Mouse (Mus musculus) mesoderm, embryonic 11.5 days (tissue): Measurements from ENCODE around the gene Tox2.
A peak's percentile ranks its signal among the peaks of the same experiment; 100 is the strongest.

Experiments used
- DNase-seq: peaks from one replicate; pipeline ENCODE4 v3.0.0-alpha.2; 2012; ENCODE audit warnings: low read depth, low spot score

The Tox2 gene

GRCm38 (mm10) chr2:163254228-163254627 is 51.3 kb downstream of the Tox2 start:
- no peak for DNase-seq

DNA sequence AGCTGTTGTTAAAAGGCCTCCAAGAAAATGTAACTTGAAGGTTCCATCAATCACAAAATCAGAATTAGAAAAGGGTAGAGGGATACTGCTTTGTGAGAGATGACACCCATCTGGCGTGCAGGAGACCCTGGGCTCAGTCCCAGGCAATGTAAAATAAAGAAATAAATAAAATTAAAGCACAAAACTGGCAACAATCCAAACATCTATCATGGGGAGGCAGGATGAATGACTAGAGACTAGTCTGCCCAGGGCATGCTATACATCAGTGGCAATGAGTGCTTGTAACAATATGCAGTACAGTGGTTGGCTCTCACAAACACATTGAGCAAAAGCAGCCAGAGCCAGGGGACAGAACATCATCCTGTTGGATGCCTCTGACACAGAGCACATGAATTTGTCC is 53.8 kb downstream of the Tox2 start:
- DNase-seq = no peak

DNA sequence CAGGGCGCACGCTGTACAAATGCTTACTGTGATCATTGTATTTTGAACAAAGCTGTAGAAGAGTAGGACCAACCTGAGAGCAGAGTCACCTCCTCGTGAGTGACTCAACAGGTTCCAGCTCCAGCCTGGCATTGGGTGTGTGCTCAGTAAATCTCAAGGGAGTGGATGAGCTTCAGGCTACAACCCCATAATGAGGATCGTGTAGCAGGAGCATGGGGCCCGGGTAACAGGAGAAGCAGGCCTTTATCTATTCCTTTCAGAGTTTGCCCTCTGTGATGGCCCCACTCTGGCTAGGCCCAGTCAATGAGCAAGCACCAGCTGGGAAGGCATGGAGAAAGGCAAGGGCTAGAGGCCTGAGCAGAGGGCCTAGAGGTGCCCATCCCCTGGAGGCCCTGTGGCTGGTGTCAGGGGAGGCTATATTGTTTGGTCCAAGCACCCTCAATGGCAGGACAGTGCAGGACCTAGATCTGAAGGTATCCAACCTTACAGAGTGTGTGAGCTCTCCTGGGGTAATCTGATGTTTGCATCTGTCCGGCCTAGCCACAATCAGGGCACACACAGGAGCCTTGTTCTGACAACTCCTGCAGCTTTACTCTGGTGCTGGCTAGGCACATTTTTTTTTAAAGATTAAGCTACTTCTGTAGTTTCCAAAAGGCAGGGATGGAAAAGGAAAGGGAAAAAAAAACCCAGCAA is 58.6 kb downstream of the Tox2 start:
- no peak for DNase-seq

DNA sequence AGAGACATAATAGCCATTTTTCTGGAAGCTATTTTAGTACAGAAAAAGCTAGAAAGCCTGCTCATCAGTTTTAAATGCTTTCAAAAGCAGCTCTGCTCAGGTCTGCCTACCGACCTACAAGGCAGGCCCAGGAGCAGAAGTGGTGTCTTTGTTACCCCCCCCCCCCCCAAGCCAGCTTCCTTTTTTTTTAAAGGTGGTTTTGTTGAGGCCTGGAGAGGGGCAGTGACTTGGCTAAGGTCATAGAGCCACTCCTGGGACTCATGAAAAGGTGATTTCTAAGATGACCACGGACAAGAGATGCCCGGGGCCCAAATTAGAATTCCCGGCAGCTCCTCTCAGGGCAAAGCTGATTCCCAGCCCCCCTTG is 59.1 kb downstream of the Tox2 start:
- no peak for DNase-seq

DNA sequence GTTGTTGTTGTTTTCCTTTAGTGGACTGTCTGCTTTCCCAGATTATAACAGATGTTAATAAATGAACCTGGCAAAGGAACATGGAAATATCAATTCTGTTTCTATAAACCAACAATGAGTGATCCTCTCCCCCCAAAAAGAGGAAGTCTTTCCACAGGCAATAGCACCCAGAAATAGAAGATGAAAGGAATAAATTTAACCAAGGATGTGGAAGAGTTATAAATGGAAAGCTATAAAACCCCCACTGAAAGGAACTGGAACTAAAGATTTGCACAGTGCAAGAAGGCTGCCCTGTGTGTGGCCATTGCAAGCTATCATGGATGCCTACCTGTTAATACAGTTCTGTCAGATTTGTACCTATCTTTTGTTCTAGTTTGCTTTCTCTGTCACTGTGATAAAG is 64.2 kb downstream of the Tox2 start:
- no peak for DNase-seq

DNA sequence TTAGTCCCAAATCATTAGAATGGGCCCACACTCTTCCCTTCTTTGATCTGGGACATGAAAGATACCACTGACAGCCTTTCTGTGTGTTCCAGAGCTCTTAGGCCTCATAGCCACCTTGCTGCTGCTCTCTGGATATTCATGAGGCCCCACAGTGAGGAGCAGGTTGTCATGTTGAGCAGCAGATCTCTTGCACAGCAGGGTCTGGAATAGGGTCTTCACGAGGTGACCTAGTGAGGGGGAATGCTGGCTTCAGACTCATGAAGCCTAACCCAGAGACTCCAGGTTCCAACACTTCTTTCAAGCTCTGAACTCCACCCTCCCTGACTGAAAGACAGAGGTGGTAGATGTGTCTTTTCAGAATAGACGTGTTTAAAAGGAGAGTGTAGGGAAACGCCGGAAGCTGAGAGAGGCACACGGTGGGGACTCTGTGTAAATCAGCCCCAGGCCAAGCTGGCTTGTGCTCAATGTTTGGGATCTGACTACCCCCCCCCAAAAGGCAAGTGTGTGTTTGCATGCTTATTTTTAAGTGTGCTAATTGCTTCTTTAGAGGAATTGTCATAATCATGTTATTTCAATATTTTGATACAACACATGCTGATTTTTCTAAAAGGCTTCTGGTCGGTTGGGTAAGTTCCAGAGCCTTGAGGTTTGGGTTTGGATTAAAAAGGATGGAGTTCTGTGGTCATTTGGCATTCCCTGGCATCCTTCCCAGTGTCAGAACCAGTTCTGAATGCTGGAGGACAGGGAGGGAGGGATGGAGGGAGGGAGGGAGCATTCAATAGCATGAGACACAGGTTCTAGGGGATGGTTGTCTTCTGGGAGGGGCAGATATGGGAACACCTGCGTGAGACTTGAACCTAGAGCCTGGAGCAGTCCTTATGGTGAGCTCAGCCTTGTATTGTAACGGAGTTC is 68.9 kb downstream of the Tox2 start:
- no peak for DNase-seq

- DNase-seq = no peak
Observed at GRCm38 (mm10) chr2:163273815-163274214, 70.9 kb downstream of the Tox2 start.

- DNase-seq = no peak
Observed at GRCm38 (mm10) chr2:163275986-163276385, 73.1 kb downstream of the Tox2 start.

- DNase-seq = no peak
Observed at GRCm38 (mm10) chr2:163277979-163278378, 75.1 kb downstream of the Tox2 start.

GRCm38 (mm10) chr2:163280636-163281322 is 77.9 kb downstream of the Tox2 start:
- no peak for DNase-seq

DNA sequence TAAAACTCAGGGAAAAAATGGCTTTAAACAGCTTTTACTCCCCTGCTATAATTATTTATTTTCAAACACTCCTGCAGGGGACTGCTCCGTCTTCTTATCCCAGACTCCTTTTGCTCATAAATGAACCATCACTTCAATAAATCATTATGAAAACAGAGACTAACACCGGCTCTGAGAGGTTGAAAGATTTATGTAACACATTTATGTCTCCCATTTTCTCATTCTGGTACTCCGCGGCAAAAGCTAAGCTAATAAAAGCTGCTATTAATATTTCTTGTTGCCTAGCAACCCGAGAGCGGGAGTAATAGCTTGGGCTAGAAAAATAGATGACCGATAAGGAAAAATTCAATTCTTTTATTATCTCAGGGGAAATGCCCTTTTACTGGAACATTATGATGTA is 81.9 kb downstream of the Tox2 start:
- peak; percentile 62 for DNase-seq

GRCm38 (mm10) chr2:163285335-163285734 is 82.4 kb downstream of the Tox2 start:
- no peak for DNase-seq

DNA sequence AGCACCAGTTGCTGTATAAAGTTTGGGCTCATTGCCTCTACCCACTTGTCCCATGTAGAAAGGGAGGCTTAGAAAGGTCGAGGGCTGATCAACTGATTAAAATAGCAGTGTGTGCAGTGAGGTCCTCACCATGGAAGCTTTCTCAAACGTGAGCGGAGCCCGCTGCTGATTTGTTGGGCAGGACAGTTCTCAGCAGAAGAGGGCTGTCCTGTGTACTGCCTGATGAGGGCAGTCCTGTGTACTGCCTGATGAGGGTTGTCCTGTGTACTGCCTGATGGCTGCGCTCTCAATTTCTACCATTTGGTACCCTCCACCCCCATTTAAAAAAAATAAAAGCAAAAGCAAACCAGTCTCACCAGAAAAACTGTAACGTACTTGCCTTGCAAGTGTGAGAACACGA is 82.8 kb downstream of the Tox2 start:
- DNase-seq = no peak

GRCm38 (mm10) chr2:163288881-163289379 is 86.0 kb downstream of the Tox2 start:
- peak; percentile 84 for DNase-seq

DNA sequence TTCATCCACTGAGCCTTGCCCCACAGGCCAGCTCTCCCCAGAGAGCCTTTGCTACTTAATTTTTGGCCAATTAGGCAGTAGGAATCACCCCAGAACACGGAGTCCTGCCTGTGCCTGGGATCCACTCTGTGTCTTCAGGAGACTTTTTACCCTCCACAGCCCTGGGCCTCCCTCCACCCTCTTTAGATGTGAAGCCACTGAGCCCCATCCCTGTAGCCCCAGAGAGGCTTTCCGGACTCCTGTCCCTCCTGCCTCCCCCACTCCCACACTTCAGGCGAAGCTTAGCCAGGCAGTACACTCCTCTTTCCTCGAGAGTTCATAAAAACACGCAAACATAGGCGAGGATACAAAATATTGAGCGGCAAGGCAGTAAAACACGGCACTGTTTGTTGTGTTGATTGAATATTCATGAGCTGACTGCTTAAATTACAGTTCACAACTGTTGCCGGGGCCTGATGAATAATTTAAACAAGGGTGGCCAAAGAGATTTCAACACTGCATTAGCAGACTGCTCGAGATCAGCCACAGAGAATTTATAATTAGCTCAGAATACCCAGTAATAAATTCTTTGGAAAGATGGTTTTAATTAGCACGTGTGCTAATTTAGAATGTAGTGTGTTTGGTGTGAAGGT is 94.2 kb downstream of the Tox2 start:
- no peak for DNase-seq

- DNase-seq = peak; percentile 44
Observed at GRCm38 (mm10) chr2:163300069-163301060, 97.4 kb downstream of the Tox2 start.

- DNase-seq = no peak
Observed at GRCm38 (mm10) chr2:163301641-163302040, 98.7 kb downstream of the Tox2 start.

DNA sequence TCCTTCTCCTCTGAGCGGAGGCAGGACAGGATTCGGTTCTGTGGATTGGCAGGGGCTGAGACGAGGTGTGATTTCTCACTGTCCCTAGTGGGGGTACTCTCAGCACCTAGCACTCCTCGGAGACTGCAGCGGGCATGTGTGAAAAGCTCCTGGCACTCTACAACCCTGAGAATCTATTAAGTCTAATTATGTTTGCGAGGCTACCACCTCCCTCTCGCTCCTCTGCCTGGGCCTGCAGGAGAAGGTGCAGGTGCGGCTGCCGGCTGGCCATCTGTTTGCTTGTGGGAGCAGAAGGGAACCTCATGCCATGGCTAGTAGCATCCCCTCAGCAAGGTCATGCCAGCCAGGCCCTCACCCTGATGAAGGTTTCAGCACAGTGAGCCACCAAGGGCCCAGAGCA is 100.1 kb downstream of the Tox2 start:
- no peak for DNase-seq

GRCm38 (mm10) chr2:163309376-163309775 is 106.5 kb downstream of the Tox2 start:
- DNase-seq = no peak

- no peak for DNase-seq
Observed at GRCm38 (mm10) chr2:163310163-163310688, 107.3 kb downstream of the Tox2 start.
